Mouse (Mus musculus) heart, embryonic 13.5 days (tissue): Measurements from ENCODE around the gene Btbd2. TPM values are rescaled to one million over a fixed set of nuclear protein-coding genes. Genes with fewer than 3 reads are reported as not detected.
A peak's percentile ranks its signal among the peaks of the same experiment; 100 is the strongest.
"Not testable (repeated sequence)": the region's sequence is repeated elsewhere in the genome, so short reads cannot be mapped to it uniquely, and the experiment has no call there.

Source experiments
- ATAC-seq: fragments of 200-750 bp; cut with Nextera tagmentation; 2 replicates; pipeline ENCODE4 v1.8.0; 2017; ENCODE audit warnings: moderate TSS enrichment; ENCODE audit not compliant: insufficient number of reproducible peaks, low FRiP score, low TSS enrichment; ENCODE audit errors: extremely low read depth
- H3K27ac ChIP-seq: fragments of 300-500 bp; sonication (generic); replicated peaks from 2 replicates; pipeline ENCODE4 v1.5.1; 2015; ENCODE audit warnings: moderate library complexity, mild to moderate bottlenecking, inconsistent platforms
- H3K27me3 ChIP-seq: fragments of 300-500 bp; sonication (generic); replicated peaks from 2 replicates; pipeline ENCODE4 v1.6.1; 2015; ENCODE audit warnings: mild to moderate bottlenecking, inconsistent platforms
- H3K36me3 ChIP-seq: fragments of 300-500 bp; sonication (generic); 2 replicates; pipeline ENCODE4 v1.6.1; 2015; ENCODE audit warnings: mild to moderate bottlenecking, inconsistent platforms
- H3K4me1 ChIP-seq: fragments of 300-500 bp; sonication (generic); 2 replicates; pipeline ENCODE4 v1.6.1; 2015; ENCODE audit warnings: inconsistent platforms
- H3K4me2 ChIP-seq: fragments of 300-500 bp; sonication (generic); 2 replicates; pipeline ENCODE4 v1.6.1; 2015; ENCODE audit warnings: inconsistent platforms, mild to moderate bottlenecking, moderate library complexity
- H3K4me3 ChIP-seq: fragments of 300-500 bp; sonication (generic); 2 replicates; pipeline ENCODE4 v1.5.1; 2015; ENCODE audit warnings: moderate library complexity, mild to moderate bottlenecking, inconsistent platforms
- H3K9ac ChIP-seq: fragments of 300-500 bp; sonication (generic); 2 replicates; pipeline ENCODE4 v1.6.1; 2015; ENCODE audit warnings: inconsistent platforms, mild to moderate bottlenecking, moderate library complexity
- H3K9me3 ChIP-seq: fragments of 300-500 bp; sonication (generic); 2 replicates; pipeline ENCODE4 v1.6.1; 2016; ENCODE audit warnings: inconsistent platforms
- WGBS: fragments of 180-500 bp; shearing (Covaris S2); methylation state at CpG from one replicate; pipeline ENCODE4 v1.1.7; 2015; ENCODE audit warnings: mixed read lengths; 5-methylcytosine and 5-hydroxymethylcytosine counted together
- polyA plus RNA-seq: library from polyadenylated mRNA; unstranded; fragments of >200 nt; fragmentation: Nextera tagmentation; extraction: Ambion mirVana; gene quantifications from 2 replicates; pipeline ENCODE4 v1.2.1, GENCODE M21; 2015

Btbd2 gene
- polyA plus RNA-seq, 1 experiment from 2014 or later = 50.9 TPM

DNA sequence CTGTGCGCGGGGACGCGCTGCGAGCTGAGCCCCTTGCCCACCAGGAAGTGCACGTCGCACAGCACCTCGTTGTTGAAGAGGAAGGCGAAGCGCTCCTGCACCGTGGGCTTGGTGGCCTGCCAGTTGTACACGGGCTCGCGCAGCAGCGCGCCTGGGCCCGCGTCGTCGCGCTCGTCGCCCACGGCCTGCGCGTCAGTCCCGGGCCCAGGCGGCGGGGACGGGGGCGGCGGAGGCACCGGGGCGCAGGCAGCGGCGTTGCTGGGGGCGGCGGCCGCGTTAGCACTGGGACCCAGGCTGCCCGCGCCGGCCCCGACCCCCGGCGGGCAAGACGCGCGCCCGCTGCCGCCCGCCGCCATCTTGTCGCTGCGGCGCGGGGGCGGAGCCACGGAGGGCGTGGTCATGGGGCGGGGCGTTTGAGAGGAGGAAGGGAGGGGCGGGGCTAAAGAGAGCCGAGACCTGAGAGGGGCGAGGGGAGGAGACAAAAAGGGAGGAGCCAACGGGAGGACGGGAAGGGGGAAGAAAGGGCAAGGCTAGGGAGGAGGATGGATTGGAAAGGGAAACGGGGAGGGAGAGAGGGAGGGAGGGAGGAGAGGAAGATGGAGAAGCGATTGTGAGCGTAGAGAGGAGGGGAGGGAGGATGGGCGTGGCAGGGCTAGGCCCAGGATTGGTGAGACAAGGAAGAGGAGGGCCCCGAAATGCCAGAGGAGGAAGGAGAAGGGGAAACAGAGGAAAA lies 575 bp downstream of the Btbd2 start:
- H3K4me3 ChIP-seq = peak overlapping the region; percentile 93
- peak; percentile 81 for ATAC-seq
- under 1% methylated on average over 72 of the region's 72 CpGs for WGBS
- peak overlapping the region; percentile 92 for H3K4me2 ChIP-seq
- no peaks in the 10 kb centered on the region for H3K9me3 ChIP-seq
- H3K4me1 ChIP-seq = peaks cover 41% of the 10 kb centered on the region
- peak overlapping the region; percentile 86 for H3K27ac ChIP-seq
- peaks cover 9% of the 10 kb centered on the region for H3K36me3 ChIP-seq
- peak overlapping the region; percentile 99 for H3K9ac ChIP-seq
- H3K27me3 ChIP-seq = no peaks in the 10 kb centered on the region

DNA sequence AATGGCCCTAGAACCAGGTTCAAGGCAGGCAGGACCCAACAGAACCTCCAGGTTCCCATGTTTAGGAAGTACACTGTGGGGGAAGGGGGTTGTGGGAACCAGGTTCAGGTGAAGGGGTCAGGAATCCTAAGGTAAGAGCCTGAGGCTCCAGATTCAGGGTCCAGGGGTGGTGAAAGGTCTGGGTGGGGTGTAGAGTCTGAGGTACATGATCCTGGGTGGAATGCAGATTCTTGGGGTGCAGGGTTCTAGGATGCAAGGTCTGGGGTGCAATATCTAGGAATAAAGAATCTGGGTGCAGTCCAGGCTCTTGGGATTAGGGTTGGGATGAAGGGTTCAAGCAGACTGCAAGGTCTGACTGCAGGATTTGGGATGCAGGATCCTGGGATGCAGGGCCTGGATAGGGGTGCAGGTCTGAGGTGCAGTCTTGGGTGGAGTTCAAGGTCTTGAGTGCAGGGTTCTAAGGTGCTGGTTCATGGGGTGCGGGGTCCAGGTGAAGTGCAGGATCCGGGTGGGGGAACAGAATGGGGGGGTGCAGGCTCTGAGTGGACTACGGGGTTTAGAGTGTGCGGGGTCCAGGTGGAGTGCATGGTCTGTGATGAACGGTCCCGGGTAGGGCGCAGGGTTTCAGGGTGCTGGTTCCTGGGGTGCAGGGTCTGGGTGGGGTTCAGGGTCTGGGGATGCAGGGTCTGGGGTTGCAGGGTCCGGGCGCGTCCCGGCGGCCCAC lies 1.3 kb downstream of the Btbd2 start:
- H3K36me3 ChIP-seq = peaks cover 9% of the 10 kb centered on the region
- H3K4me1 ChIP-seq = peaks cover 41% of the 10 kb centered on the region
- H3K27ac ChIP-seq = peak overlapping the region; percentile 78
- peak; percentile 20; the same call in 1 of the 2 replicates for ATAC-seq
- H3K27me3 ChIP-seq = no peaks in the 10 kb centered on the region
- H3K9ac ChIP-seq = peak overlapping the region; percentile 99
- peak overlapping the region; percentile 93 for H3K4me3 ChIP-seq
- 2% methylated on average over 12 of the region's 12 CpGs for WGBS
- H3K4me2 ChIP-seq = peak overlapping the region; percentile 92
- no peaks in the 10 kb centered on the region for H3K9me3 ChIP-seq

DNA sequence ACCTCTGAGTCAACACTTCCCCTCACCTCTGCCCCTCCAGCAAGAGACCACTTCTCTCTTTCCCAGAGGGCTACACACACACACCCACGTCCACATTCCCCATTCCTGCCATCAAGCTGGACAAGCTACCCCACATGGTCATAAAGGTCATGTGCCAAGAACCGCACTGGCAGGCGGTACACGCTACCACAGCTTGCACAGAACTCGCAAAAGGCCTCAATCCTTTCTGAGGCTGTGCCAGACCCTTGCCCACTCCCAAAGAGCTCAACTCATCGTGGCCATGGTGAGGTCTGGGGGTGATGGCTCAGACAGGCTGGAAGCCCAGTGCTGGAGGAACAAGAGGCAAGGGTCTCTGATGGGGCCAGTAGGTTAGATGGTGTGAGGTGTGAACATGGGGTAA lies 2.0 kb downstream of the Btbd2 start:
- Histone ChIP-seq H3K4me2 (peak overlapping the region; percentile 92), H3K4me3 (peak overlapping the region; percentile 93), H3K36me3 (peaks cover 9% of the 10 kb centered on the region), H3K27ac (no peak overlapping the region), H3K4me1 (peaks cover 45% of the 10 kb centered on the region), H3K27me3 (no peaks in the 10 kb centered on the region), H3K9ac (peak overlapping the region; percentile 99), H3K9me3 (no peaks in the 10 kb centered on the region)
- 84% methylated on average over 6 of the region's 6 CpGs for WGBS
- no peak for ATAC-seq

DNA sequence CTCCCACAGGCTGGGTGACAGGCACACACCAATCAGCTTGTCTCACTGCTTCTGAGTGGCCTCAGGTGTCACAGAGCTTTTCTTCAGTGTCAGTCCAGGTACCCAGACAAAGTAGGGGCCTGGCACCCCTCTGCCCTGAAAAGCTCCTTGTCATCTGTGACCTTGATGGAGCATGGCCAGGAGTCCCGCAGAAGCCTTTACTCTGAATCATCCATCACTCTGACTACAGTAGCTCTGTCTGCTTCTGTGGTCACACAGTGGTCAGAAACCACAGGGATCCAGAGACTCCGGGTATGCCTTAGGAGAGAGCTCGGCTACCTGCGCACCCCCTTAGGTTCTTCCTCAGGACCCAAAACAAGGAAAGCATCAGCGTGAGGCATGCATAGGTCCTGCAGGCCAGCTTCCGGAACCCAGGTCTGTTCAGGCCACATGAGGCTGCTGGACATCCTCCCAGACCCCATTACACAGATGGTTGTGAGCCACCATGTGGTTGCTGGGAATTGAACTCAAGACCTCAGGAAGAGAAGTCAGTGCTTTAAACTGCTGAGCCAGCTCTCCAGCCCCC lies 3.6 kb downstream of the Btbd2 start:
- Histone ChIP-seq H3K4me3 (no peak overlapping the region), H3K36me3 (peaks cover 20% of the 10 kb centered on the region), H3K27ac (no peak overlapping the region), H3K9ac (0 out of 2 replicates have a peak overlapping the region, but pooled peaks have one; percentile 20), H3K27me3 (no peaks in the 10 kb centered on the region), H3K4me1 (peaks cover 39% of the 10 kb centered on the region), H3K9me3 (no peaks in the 10 kb centered on the region), H3K4me2 (no peak overlapping the region)
- ATAC-seq = no peak
- WGBS = 83% methylated on average over 6 of the region's 6 CpGs

DNA sequence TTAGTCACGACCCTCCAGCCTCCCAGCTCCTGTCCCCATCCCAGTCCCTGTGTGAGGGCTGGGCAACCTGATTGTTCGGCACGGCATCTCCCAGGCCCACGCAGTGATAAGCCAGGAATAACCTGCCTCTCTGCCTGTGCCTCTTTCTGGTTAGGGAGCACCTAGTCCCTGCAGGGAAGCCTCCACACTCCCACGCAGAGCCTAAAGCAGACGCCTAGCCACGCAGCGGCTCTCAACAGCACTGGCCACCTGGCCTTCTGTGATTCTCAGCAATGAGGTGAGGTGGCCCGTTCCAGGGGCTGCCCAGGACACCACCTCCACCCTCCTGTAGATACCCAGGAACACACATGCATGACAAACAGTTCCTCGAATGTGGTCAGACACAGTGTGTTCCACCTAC lies 6.5 kb downstream of the Btbd2 start:
- 81% methylated on average over 10 of the region's 10 CpGs for WGBS

DNA sequence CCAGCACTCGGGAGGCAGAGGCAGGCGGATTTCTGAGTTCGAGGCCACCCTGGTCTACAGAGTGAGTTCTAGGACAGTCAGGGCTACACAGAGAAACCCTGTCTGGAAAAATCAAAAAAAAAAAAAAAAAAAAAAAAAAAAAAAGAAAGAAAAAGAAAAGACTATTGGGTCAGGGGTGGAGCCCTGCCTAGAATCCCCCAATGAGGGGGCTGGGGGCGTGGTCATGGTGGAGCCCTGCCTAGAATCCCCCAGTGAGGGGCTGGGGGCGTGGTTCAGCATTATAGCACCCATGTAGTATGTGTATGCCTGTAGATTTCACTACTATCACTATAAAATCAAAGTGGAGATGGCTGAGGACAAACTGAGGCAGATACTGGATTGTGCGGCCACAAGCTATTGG lies 7.0 kb downstream of the Btbd2 start:
- ATAC-seq, H3K9ac ChIP-seq, H3K27ac ChIP-seq, H3K4me3 ChIP-seq, H3K27me3 ChIP-seq, H3K4me2 ChIP-seq, H3K9me3 ChIP-seq: not testable (repeated sequence)
- Histone ChIP-seq H3K36me3 (peaks cover 52% of the 10 kb centered on the region), H3K4me1 (peaks cover 23% of the 10 kb centered on the region)
- WGBS = 88% methylated on average over 6 of the region's 6 CpGs

More for the DNA sequence above, 6.5 kb downstream of the Btbd2 start:
- Histone ChIP-seq H3K9me3 (no peaks in the 10 kb centered on the region), H3K4me3 (no peak overlapping the region), H3K27ac (no peak overlapping the region), H3K36me3 (peaks cover 47% of the 10 kb centered on the region), H3K4me1 (peaks cover 28% of the 10 kb centered on the region), H3K4me2 (no peak overlapping the region), H3K27me3 (no peaks in the 10 kb centered on the region), H3K9ac (0 out of 2 replicates have a peak overlapping the region, but pooled peaks have one; percentile 15)
- ATAC-seq = no peak

DNA sequence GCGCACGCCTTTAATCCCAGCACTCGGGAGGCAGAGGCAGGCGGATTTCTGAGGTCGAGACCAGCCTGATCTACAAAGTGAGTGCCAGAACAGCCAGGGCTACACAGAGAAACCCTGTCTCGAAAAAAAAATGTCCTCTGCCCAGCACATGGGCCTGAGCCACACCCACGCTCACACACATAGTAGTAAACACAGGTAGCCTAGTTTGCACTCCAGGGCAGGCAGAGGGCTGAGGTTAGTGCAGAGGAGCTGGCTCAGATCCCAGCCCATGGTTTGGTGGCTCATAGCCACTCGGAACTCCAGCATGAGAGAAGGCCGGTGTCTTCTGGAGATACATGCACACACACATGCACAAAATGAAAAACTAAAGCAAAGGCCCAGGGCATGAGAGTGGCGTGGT lies 9.9 kb downstream of the Btbd2 start:
- no peak overlapping the region for H3K9ac ChIP-seq
- H3K4me3 ChIP-seq = no peak overlapping the region
- no peaks in the 10 kb centered on the region for H3K27me3 ChIP-seq
- no peak overlapping the region for H3K4me2 ChIP-seq
- no peak overlapping the region for H3K27ac ChIP-seq
- H3K9me3 ChIP-seq = no peaks in the 10 kb centered on the region
- H3K36me3 ChIP-seq = peaks cover 77% of the 10 kb centered on the region
- WGBS = 85% methylated on average over 10 of the region's 10 CpGs
- ATAC-seq = no peak
- H3K4me1 ChIP-seq = 0 out of 2 replicates have a peak, but pooled peaks cover 4% of the 10 kb centered on the region

DNA sequence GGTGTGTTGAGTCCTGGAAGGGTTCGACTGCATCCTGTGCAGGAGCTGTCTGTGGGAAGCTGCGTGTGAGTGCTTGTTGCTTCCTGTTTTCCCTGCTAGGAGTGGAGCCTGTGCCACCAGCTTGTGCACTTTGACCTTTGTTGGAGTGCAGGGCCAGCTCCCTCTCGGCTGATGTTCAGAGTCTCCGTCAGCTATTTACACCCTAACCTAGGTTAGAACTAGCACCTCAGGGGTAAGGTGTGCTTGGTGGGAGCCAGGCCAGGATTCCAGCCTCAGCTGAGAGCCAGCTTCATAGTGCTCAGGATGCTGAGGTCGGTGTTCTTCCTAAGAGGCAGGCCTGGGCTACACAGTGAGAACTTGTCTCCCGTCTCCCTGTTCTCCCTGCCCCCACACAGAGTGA lies 21.5 kb downstream of the Btbd2 start:
- Histone ChIP-seq H3K27ac (no peak overlapping the region), H3K4me2 (no peak overlapping the region), H3K27me3 (no peaks in the 10 kb centered on the region), H3K9ac (no peak overlapping the region), H3K4me1 (peaks cover 3% of the 10 kb centered on the region; the same call in 1 of the 2 replicates), H3K4me3 (no peak overlapping the region), H3K36me3 (peaks cover 65% of the 10 kb centered on the region), H3K9me3 (no peaks in the 10 kb centered on the region)
- no peak for ATAC-seq
- WGBS = 82% methylated on average over 6 of the region's 6 CpGs

DNA sequence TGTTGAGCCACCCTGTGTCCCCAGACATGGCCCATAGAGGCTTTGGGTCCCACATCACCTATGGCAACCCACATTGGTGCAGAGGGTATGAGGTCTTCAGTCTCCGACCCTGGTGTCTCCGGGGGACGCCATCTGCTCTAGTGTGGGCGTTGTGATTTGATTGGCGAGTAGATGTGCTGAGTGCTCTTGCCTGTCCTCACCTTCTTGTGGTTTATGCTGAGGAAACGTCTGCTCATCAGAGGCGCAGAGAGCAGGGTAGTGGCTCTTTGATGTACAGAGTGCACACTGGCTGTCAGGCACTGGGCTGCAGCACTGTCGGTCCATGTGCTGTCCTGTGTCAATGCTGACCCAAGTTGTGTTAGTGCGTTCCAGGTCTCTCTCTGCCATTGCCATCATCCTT lies 27.9 kb downstream of the Btbd2 start:
- H3K27ac ChIP-seq = no peak overlapping the region
- peak overlapping the region; percentile 3; the same call in 1 of the 2 replicates for H3K9ac ChIP-seq

DNA sequence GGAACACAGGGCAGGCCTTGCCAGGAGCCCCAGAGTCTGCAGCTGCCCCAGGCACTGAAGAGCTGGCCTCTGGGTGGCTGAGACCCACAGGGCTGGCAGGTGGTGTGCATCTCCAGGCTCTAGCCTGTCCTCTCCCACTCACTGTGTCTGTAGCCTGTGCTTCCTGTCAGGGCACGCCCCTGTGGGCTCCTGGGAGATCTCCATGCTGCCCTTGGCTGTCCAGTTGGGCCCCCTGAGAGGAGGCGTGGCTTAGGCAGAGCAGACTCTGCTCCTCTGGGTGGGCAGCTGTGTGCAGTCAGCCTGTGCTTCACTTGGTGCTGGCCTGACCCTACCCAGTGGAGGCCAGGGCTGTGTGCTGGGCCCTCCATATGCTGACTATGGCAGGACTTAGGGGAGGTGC lies 29.2 kb downstream of the Btbd2 start:
- peak overlapping the region; percentile 51 for H3K27ac ChIP-seq
- ATAC-seq = no peak
- 39% methylated on average over 2 of the region's 2 CpGs for WGBS
- H3K9ac ChIP-seq = peak overlapping the region; percentile 68
- H3K27me3 ChIP-seq = no peaks in the 10 kb centered on the region
- H3K4me3 ChIP-seq = no peak overlapping the region
- H3K4me1 ChIP-seq = peaks cover 74% of the 10 kb centered on the region
- H3K4me2 ChIP-seq = peak overlapping the region; percentile 18; the same call in 1 of the 2 replicates
- no peaks in the 10 kb centered on the region for H3K9me3 ChIP-seq
- H3K36me3 ChIP-seq = peaks cover 5% of the 10 kb centered on the region

More for the DNA sequence above, 27.9 kb downstream of the Btbd2 start:
- H3K36me3 ChIP-seq = peaks cover 6% of the 10 kb centered on the region
- no peaks in the 10 kb centered on the region for H3K27me3 ChIP-seq
- H3K4me3 ChIP-seq = no peak overlapping the region
- WGBS = 74% methylated on average over 9 of the region's 9 CpGs
- H3K4me1 ChIP-seq = peaks cover 67% of the 10 kb centered on the region
- H3K9me3 ChIP-seq = no peaks in the 10 kb centered on the region
- no peak overlapping the region for H3K4me2 ChIP-seq
- ATAC-seq = no peak

DNA sequence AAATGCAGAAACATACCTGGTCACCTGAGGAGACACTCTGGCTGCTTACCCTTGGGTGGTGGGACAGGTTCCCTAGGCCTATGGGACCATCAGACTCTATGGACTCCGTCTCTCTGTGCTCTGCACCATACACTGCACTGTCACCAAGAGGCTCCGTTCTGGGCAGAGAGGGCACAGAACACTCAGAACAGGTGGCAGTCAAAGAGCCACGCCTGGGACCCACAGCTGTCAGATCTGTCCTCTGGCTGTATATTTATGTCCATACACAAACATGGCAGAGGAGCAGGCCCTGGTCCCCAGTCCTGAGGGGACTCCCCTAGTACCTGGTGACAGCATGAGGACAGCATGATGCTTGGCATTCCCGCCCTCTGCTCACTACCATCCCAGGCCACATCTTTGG lies 31.1 kb downstream of the Btbd2 start:
- no peaks in the 10 kb centered on the region for H3K27me3 ChIP-seq
- WGBS = 87% methylated on average over 4 of the region's 4 CpGs
- no peaks in the 10 kb centered on the region for H3K9me3 ChIP-seq
- peaks cover 5% of the 10 kb centered on the region for H3K36me3 ChIP-seq
- no peak for ATAC-seq
- peaks cover 81% of the 10 kb centered on the region for H3K4me1 ChIP-seq
- peak overlapping the region; percentile 96; the same call in 1 of the 2 replicates for H3K9ac ChIP-seq
- no peak overlapping the region for H3K4me2 ChIP-seq
- H3K4me3 ChIP-seq = no peak overlapping the region
- H3K27ac ChIP-seq = no peak overlapping the region
